Comparison of ENCODE assay signal across 8 mouse cellular contexts in genomic region chr3:95659948-95660347, GRCm38 (mm10). TPM values are rescaled to one million over a fixed set of nuclear protein-coding genes. Genes with fewer than 3 reads are reported as not detected.
DNase-seq lines count a peak whose midpoint lies in the region; ATAC-seq and TF ChIP-seq lines count a peak whose summit lies in the region.

No protein-coding gene starts in this region.

- peak overlapping the region; percentile 99 for H3K27ac ChIP-seq in heart, embryonic 16.5 days (ENCODE audit: low read length)
- H3K27ac ChIP-seq in hindbrain, embryonic 11.5 days (ENCODE audit: low read depth, low read length), result peak overlapping the region; percentile 98
- peak overlapping the region; percentile 96; the same call in 1 of the 2 replicates for H3K27ac ChIP-seq in midbrain, embryonic 11.5 days (ENCODE audit: low read depth, low read length)

- peak overlapping the region; percentile 99 for H3K4me3 ChIP-seq in heart, embryonic 16.5 days (ENCODE audit: low read length)
- peak overlapping the region; percentile 83 for H3K4me3 ChIP-seq in G1E (ENCODE audit: low read depth, low read length)
- peak overlapping the region; percentile 95 for H3K4me3 ChIP-seq in hindbrain, embryonic 11.5 days (ENCODE audit: low read depth, low read length)
- peak overlapping the region; percentile 98 for H3K4me3 ChIP-seq in midbrain, embryonic 11.5 days (ENCODE audit: low read depth, low read length)

- H3K27me3 ChIP-seq in heart, embryonic 16.5 days (ENCODE audit: control insufficient read depth, insufficient read depth, low read length), result no peaks in the 10 kb centered on the region
- H3K27me3 ChIP-seq in G1E (ENCODE audit: insufficient read depth, low read length), result no peaks in the 10 kb centered on the region
- no peaks in the 10 kb centered on the region for H3K27me3 ChIP-seq in hindbrain, embryonic 11.5 days (ENCODE audit: control insufficient read depth, insufficient read depth, low read length)
- no peaks in the 10 kb centered on the region for H3K27me3 ChIP-seq in midbrain, embryonic 11.5 days (ENCODE audit: control insufficient read depth, insufficient read depth, low read length)

- ATAC-seq in heart, embryonic 16.5 days (replicated peaks; ENCODE audit: extremely low read depth, insufficient read depth, low FRiP score), result no peak
- ATAC-seq in G1E (ENCODE audit: extremely low read depth, insufficient number of reproducible peaks, low FRiP score, poor library complexity, severe bottlenecking), result no peak
- ATAC-seq in hindbrain, embryonic 11.5 days (ENCODE audit: low FRiP score), result no peak
- ATAC-seq in midbrain, embryonic 11.5 days (ENCODE audit: low FRiP score), result no peak

- H3K9ac ChIP-seq in heart, embryonic 16.5 days (ENCODE audit: low read length), result peak overlapping the region; percentile 100
- peak overlapping the region; percentile 99 for H3K9ac ChIP-seq in hindbrain, embryonic 11.5 days (ENCODE audit: low read depth, low read length)
- peak overlapping the region; percentile 99 for H3K9ac ChIP-seq in midbrain, embryonic 11.5 days (ENCODE audit: low read length)

- DNase-seq in heart, adult 18-20 months, result no peak
- no peak for DNase-seq in G1E (ENCODE audit: low spot score)
- DNase-seq in hindbrain, embryonic 11.5 days (ENCODE audit: low spot score), result no peak
- no peak for DNase-seq in midbrain, embryonic 11.5 days (ENCODE audit: low spot score, missing footprints)
- DNase-seq in cerebellum, postnatal 36 days, result no peak
- no peak for DNase-seq in spleen, postnatal 10 days (ENCODE audit: low spot score in 2 of 2)
- no peak for DNase-seq in urinary bladder, postnatal 10 days (ENCODE audit: low spot score)

- H3K36me3 ChIP-seq in heart, embryonic 16.5 days (ENCODE audit: control insufficient read depth, insufficient read depth), result peaks cover 26% of the 10 kb centered on the region
- H3K36me3 ChIP-seq in G1E (replicated peaks), result peaks cover 62% of the 10 kb centered on the region
- no peaks in the 10 kb centered on the region for H3K36me3 ChIP-seq in hindbrain, embryonic 11.5 days (ENCODE audit: control insufficient read depth, insufficient read depth, low read length)
- peaks cover 7% of the 10 kb centered on the region; the same call in 1 of the 2 replicates for H3K36me3 ChIP-seq in midbrain, embryonic 11.5 days (ENCODE audit: control insufficient read depth, insufficient read depth, low read length)

- TF ChIP-seq CTCF in G1E (IDR thresholded peaks at IDR 0.05; ENCODE audit: low read depth, low read length), result no peak

- H3K4me1 ChIP-seq in heart, embryonic 16.5 days (ENCODE audit: control insufficient read depth, insufficient read depth, low read length), result peaks cover 39% of the 10 kb centered on the region
- peaks cover 53% of the 10 kb centered on the region for H3K4me1 ChIP-seq in G1E (ENCODE audit: insufficient read depth, low read depth, low read length)
- peaks cover 3% of the 10 kb centered on the region for H3K4me1 ChIP-seq in hindbrain, embryonic 11.5 days (replicated peaks; ENCODE audit: control insufficient read depth, insufficient read depth, low read length)
- H3K4me1 ChIP-seq in midbrain, embryonic 11.5 days (ENCODE audit: control insufficient read depth, insufficient read depth, low read length), result peaks cover 23% of the 10 kb centered on the region

- no peaks in the 10 kb centered on the region for H3K9me3 ChIP-seq in heart, embryonic 16.5 days (replicated peaks; ENCODE audit: control insufficient read depth, low read length)
- H3K9me3 ChIP-seq in G1E (replicated peaks), result no peaks in the 10 kb centered on the region
- H3K9me3 ChIP-seq in hindbrain, embryonic 11.5 days (ENCODE audit: control insufficient read depth, low read length), result no peaks in the 10 kb centered on the region
- no peaks in the 10 kb centered on the region for H3K9me3 ChIP-seq in midbrain, embryonic 11.5 days (ENCODE audit: control insufficient read depth, low read length)

- under 1% methylated on average over 8 of the region's 8 CpGs for WGBS in heart, embryonic 16.5 days
- WGBS in hindbrain, embryonic 11.5 days, result 7% methylated on average over 8 of the region's 8 CpGs
- WGBS in midbrain, embryonic 11.5 days, result 4% methylated on average over 8 of the region's 8 CpGs

- H3K4me2 ChIP-seq in heart, embryonic 16.5 days (ENCODE audit: low read depth, low read length), result peak overlapping the region; percentile 85
- peak overlapping the region; percentile 86 for H3K4me2 ChIP-seq in hindbrain, embryonic 11.5 days (replicated peaks; ENCODE audit: low read depth, low read length)
- peak overlapping the region; percentile 78 for H3K4me2 ChIP-seq in midbrain, embryonic 11.5 days

RNA-seq across cellular contexts. Expression of gene Mcl1, which starts 1.4 kb away (rescaled TPM):
- 31.9 and 38.3 TPM in 2 replicates for polyA plus RNA-seq in heart, embryonic 16.5 days (2015; fragmentation: Nextera tagmentation; extraction: Ambion mirVana)
- total RNA-seq in heart, adult 18-20 months (2021), result 100 to 1,000 TPM; 159 to 167 TPM
- total RNA-seq in G1E (2014; fragmentation: Nextera tagmentation) (296 and 335 TPM in 2 replicates), G1E (2017) (263 and 280 TPM in 2 replicates)
- polyA plus RNA-seq in G1E (2012), result 264 and 420 TPM in 2 replicates
- 76.1 and 87.4 TPM in 2 replicates for polyA plus RNA-seq in hindbrain, embryonic 11.5 days (2014; fragmentation: Nextera tagmentation; extraction: Ambion mirVana)
- 74.1 and 79.9 TPM in 2 replicates for polyA plus RNA-seq in midbrain, embryonic 11.5 days (2014; fragmentation: Nextera tagmentation; extraction: Ambion mirVana)

RNA-seq across cellular contexts. Expression of gene Adamtsl4, which starts 27.8 kb away (rescaled TPM):
- 8.5 and 13.7 TPM in 2 replicates for polyA plus RNA-seq in heart, embryonic 16.5 days (2015; fragmentation: Nextera tagmentation; extraction: Ambion mirVana)
- total RNA-seq in heart, adult 18-20 months (2021), result 10 to 100 TPM; 39.1 to 40.6 TPM
- not detected in 2 replicates for total RNA-seq in G1E (2014; fragmentation: Nextera tagmentation)
- total RNA-seq in G1E (2017), result 0.06 and 0.11 TPM in 2 replicates
- polyA plus RNA-seq in G1E (2012), result 0.01 TPM in 1 of 2 replicates, not detected in the other
- polyA plus RNA-seq in hindbrain, embryonic 11.5 days (2014; fragmentation: Nextera tagmentation; extraction: Ambion mirVana), result 0.14 and 0.80 TPM in 2 replicates
- polyA plus RNA-seq in midbrain, embryonic 11.5 days (2014; fragmentation: Nextera tagmentation; extraction: Ambion mirVana), result 0.28 and 0.52 TPM in 2 replicates

RNA-seq across cellular contexts. Expression of gene Ensa, which starts 35.2 kb away (rescaled TPM):
- polyA plus RNA-seq in heart, embryonic 16.5 days (2015; fragmentation: Nextera tagmentation; extraction: Ambion mirVana), result 51.1 and 53.0 TPM in 2 replicates
- 10 to 100 TPM; 74.3 to 75.2 TPM for total RNA-seq in heart, adult 18-20 months (2021)
- 99.9 and 104 TPM in 2 replicates for total RNA-seq in G1E (2014; fragmentation: Nextera tagmentation)
- 109 and 133 TPM in 2 replicates for total RNA-seq in G1E (2017)
- 19.2 and 20.4 TPM in 2 replicates for polyA plus RNA-seq in G1E (2012)
- 83.4 and 87.4 TPM in 2 replicates for polyA plus RNA-seq in hindbrain, embryonic 11.5 days (2014; fragmentation: Nextera tagmentation; extraction: Ambion mirVana)
- polyA plus RNA-seq in midbrain, embryonic 11.5 days (2014; fragmentation: Nextera tagmentation; extraction: Ambion mirVana), result 88.1 and 93.2 TPM in 2 replicates
